Mouse (Mus musculus): Measurements from ENCODE around the gene Ciao2a. TPM values are rescaled to one million over a fixed set of nuclear protein-coding genes. Genes with fewer than 3 reads are reported as not detected.
A peak's percentile ranks its signal among the peaks of the same experiment; 100 is the strongest.

The Ciao2a gene
- total RNA-seq (2021): 10 to 100 TPM; 68.7 to 71.3 TPM
- long read RNA-seq, experiment 1, transcript Ciao2a-201 (5 exons, 1,240 nt): major isoform, 70 of 77 reads
- long read RNA-seq, experiment 1, partial matches to known transcripts: 2 of 77 reads
- long read RNA-seq, experiment 1, other reads (novel, unspliced or antisense): 5 of 77 reads
- long read RNA-seq, experiment 2, transcript Ciao2a-201 (5 exons, 1,240 nt): major isoform, 45 of 47 reads
- long read RNA-seq, experiment 2, partial matches to known transcripts: 1 of 47 reads
- long read RNA-seq, experiment 2, other reads (novel, unspliced or antisense): 1 of 47 reads

- peak; percentile 97 for DNase-seq
Measured at GRCm38 (mm10) chr9:66126456-66127192, at the start of gene Ciao2a, which contains the start of gene Snx1. TSS of gene Ciao2a (plus strand) at chr9:66126611. TSS of gene Snx1 (minus strand) at chr9:66126587.

DNA sequence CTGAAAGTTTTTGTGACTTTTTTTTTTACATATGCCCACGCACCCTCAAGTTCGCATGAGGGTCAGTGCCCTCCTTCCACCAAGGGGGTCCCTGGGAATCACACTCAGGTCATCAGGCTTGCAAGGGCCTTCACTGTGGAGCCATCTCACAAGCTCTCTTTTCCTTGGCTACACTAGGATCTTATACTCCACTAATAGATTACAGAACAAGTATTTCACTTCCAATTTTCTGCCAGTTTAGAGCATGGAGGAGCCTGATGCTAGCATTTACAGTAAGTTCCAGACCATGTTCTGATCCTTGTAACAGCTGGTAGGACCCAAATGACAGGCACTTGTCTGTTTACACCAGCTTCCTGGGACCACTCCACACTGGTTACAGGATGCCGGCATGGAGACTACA is 48.3 kb upstream of the Ciao2a start:
- DNase-seq: no peak

- DNase-seq: no peak
Measured at GRCm38 (mm10) chr9:66078493-66078892, 47.9 kb upstream of the Ciao2a start.

GRCm38 (mm10) chr9:66080804-66081459 is 45.5 kb upstream of the Ciao2a start:
- DNase-seq: no peak

- DNase-seq: no peak
Measured at GRCm38 (mm10) chr9:66081999-66082398, 44.4 kb upstream of the Ciao2a start.

- DNase-seq: no peak
Measured at GRCm38 (mm10) chr9:66084171-66084570, 42.2 kb upstream of the Ciao2a start.

- no peak for DNase-seq
Measured at GRCm38 (mm10) chr9:66087062-66087461, 39.3 kb upstream of the Ciao2a start.

DNA sequence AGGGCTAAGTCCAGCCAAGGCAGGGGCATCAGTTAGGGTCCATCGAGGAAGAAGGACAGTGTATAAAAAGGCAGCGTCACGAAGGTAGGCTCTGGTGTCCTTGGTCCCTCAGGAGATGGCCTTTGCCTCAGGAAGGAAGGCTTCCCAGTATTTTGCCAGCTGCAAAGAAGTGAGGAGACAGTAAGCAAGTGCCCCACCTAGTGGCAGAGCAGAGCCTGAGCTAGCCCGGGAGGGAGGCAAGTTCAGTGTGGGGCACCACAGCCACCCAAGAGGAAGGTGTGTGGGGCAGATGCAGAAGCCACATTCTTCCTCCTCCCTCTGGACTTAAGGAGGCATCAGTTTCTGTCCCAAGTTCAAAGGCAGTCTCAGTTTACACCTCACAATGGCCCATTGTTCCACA is 38.0 kb upstream of the Ciao2a start:
- DNase-seq: peak; percentile 48 to 72

DNA sequence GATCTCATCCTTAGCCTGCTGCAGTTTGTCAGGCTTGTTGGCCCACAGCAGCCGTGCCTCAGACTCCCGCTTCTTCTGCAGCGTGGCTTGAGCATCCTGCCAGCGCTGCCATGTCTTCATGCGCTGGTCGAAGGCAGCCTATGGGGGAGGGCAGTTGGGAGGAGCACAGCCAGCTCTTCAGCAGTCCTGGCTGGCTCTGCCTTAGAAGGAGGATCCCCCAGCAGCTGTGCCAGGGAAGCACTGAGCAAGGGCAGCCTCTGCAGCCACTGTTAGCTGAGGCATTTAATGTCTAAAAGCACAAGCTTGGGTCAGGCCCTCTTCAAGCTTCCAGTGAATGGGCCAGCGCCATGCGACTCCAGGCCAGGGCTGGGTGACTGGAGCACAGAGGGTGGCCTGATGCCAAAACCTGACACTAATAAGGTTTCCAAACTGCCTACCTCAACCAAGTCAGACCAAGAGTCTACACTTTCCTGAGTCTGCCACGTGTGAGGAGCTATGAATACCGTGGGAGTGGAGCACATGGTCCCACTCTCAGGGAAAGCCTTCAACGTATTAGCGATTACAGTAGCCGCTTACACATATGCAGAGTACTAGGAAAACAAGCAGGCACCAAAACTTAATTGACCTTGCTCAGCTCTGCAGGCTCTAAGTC is 35.7 kb upstream of the Ciao2a start:
- no peak for DNase-seq

DNA sequence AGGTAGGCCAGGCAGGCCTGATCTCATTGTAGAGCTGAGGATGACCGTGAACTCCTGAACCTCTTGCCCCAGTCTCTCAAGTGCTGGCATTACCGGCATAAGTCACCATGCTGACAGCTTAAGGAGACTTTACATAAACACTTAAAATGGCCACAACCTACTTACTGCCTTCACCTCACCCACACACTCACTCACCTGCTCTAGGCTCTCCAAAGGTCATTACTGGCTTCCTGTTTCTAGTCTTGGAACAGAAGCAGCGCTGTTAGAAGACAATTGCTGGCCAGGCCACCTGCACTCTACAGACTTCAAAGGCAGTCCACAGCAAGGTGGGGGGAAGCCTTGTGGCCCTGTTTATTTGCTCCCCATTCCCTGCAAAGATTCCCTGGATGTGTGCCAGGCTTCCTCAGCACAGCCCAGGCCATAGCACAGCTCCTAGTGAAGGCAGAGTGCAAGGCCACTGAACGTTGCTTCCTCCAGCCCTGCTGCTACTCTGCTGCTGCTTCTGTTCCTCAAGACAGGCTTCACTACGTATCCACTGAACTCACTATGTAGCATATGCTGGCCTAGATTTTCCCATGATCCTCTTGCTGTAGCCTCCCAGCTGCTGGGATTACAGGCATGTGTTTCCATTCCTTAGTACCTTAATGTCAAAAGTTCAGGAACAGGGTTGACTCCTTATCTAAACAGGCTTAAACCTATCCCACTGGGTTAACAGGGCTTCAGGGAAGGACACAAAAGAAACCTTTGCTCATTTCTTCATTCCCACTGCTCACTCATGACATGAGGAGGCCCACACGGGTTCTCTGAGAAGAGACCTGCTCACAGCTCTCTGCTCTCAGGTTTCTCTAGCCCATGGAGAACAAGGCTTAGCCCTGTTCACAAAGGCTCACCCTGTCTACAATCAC is 34.8 kb upstream of the Ciao2a start:
- no peak for DNase-seq

DNA sequence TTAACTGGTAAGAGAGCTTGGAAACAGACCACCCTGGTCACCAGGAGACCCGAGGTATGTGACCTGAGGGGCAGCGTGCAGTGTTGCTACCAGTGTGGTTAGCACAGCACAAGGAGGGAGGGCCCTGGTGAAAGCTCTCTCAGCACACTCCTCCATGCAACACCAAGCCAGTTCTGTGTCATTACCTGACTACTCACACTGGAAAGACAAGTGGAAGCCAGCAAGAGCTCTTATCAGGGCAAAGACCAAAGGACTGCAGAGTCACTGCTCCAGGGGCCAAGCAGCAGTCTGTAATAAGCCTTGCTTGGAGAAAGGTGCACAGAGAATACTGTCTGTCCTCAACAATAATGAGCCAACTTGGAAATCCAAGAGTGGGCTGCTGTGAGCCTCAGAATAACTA is 33.7 kb upstream of the Ciao2a start:
- no peak for DNase-seq

DNA sequence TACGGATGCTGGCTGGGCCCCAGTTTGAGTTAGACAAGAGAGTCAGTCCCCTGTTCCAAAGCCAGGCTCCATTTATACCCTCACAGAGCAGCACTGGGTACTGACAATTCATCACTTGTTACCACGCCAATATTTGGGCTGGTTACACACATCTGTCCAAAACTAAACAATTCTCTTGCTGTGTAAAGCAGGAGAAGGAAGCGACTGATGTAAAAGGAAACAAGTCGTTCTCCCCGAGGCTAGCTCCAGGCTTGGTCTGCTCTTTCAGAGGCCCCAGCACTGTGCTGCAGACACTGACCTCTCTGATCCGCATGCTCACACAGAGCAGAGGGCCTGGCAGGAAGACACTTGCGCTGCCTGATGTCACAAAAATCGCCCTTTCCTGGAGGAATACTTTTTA is 24.8 kb upstream of the Ciao2a start:
- no peak for DNase-seq

DNA sequence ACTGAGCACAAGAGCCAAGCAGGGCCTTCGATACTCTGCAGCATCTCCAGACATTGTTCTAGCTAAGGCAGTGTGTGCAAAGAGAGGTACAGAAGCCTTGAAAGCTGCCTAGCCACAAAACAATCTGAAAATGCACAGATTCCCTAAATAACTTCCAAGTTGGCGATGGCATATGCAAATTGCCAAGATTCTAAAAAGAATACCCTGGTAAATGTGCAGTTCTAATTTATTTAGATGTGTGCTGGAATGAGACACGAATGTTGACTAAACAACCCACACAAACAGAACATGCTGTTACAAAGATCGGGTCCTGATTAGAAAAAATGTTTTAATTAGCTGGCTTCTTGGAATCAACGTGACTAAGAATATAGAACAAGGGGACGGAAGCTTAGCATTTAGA is 23.7 kb upstream of the Ciao2a start:
- DNase-seq: no peak

DNA sequence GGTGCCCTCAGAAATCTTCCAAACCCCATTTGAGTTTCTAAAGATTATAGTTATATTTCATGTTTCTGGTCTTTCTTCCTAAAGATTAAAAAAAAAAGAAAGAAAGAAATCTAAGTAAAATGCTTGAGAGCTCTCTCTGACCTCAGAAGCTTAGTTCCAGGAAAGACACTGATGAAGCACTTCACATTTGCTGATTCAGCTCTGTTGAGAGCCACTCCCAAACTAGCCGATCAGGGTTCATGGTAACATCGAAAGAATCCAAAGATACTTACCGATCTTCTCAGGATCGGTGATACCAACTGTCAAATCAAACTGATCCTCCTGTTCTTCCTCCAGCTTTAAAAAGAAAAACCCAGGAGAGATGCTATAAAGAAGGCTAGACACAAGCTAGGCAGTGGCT is 21.8 kb upstream of the Ciao2a start:
- no peak for DNase-seq

DNA sequence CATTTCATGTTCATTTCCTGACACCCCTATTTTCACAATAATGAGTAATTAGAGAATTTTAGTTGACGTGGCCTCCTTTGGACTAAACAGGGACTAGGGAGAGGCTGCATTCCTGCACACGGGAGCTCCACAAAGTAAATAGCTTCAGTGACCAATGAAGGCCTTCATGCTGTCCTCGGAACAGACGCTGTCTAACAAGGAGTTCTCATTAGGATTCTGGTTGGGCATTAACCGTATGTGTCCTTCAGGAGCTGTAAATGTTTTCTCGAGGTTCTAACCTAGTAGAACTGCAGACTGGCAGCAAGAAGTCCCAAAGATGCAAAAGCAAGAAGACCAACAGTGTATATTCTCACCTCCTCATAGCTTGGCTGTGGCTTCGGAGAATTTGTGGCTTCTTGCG is 21.2 kb upstream of the Ciao2a start:
- no peak for DNase-seq

GRCm38 (mm10) chr9:66109574-66109973 is 16.8 kb upstream of the Ciao2a start:
- DNase-seq: no peak

GRCm38 (mm10) chr9:66110126-66110525 is 16.3 kb upstream of the Ciao2a start:
- no peak for DNase-seq

GRCm38 (mm10) chr9:66110611-66111379 is 15.6 kb upstream of the Ciao2a start:
- DNase-seq: no peak

DNA sequence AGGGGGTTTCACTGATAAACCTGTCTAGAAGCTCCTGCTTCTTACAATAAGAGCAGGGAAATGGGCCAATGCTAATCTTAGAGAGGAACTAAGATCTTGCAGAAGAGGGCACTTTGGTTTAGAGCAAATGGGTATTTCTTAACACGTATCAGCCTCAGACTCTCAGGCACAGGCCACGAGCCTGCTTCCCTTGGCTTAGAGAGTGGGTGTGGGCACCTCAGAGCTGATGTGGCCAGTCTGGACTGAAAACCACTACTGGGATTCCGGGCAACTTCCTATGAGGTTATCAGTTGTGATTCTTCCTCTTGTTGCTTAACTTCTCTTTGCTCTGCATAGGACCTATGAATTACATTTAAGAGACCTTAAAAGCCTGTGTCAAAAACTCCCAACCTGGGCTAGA is 12.1 kb upstream of the Ciao2a start:
- no peak for DNase-seq

GRCm38 (mm10) chr9:66116890-66117289 is 9.5 kb upstream of the Ciao2a start:
- peak; percentile 47 to 59 for DNase-seq

GRCm38 (mm10) chr9:66119498-66119897 is 6.9 kb upstream of the Ciao2a start:
- no peak for DNase-seq

Measured in heart, adult 18-20 months (tissue).